18 mouse cellular contexts compared by ENCODE assay signal in the genomic region with DNA sequence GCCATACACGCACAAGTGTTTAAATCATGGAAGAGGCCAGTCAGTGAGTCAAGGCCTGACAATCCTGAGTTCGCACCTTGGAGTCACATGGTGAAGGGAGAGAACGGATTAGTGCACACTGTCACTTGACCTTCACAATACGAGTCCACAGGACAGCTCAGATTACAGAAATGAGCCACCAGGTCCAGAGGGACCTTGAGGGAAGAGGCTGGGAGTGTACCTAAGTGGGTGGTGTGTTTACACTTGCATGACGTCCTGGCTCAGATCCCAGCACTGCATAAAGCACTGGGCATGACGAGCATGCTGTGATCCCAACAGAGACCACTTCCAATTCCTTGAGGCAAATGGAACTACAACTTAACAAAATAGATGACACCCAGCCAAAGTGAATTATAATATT. TPM values are rescaled to one million over a fixed set of nuclear protein-coding genes. Genes with fewer than 3 reads are reported as not detected.
DNase-seq lines count a peak whose midpoint lies in the region; ATAC-seq lines count a peak whose summit lies in the region.
"Had no signal": no experiment of that assay in that cellular context is flagged by ENCODE, and none has a peak within 500 bp of the region (broad histone marks: within the 10 kb centered on the region; RNA-seq: fewer than 3 reads in every experiment).

No protein-coding gene starts in this region.

- H3K9ac ChIP-seq in kidney, embryonic 15.5 days = no peak overlapping the region
- no peak overlapping the region for H3K9ac ChIP-seq in lung, embryonic 16.5 days (ENCODE audit: low read length)
- H3K9ac ChIP-seq: forebrain, embryonic 13.5 days; heart, embryonic 12.5 days had no signal

- H3K9me3 ChIP-seq in kidney, embryonic 15.5 days (replicated peaks) = 0 out of 2 replicates have a peak, but pooled peaks cover 5% of the 10 kb centered on the region
- no peaks in the 10 kb centered on the region for H3K9me3 ChIP-seq in lung, embryonic 16.5 days (ENCODE audit: control insufficient read depth, low read length)
- H3K9me3 ChIP-seq in hindbrain, embryonic 10.5 days = no peaks in the 10 kb centered on the region; the same call in 1 of the 2 replicates
- H3K9me3 ChIP-seq: forebrain, embryonic 13.5 days had no signal

- peaks cover 17% of the 10 kb centered on the region for H3K4me1 ChIP-seq in kidney, embryonic 15.5 days
- peaks cover 11% of the 10 kb centered on the region for H3K4me1 ChIP-seq in lung, embryonic 16.5 days (replicated peaks; ENCODE audit: control insufficient read depth, insufficient read depth, low read length)
- H3K4me1 ChIP-seq in hindbrain, embryonic 10.5 days (replicated peaks) = peaks cover 21% of the 10 kb centered on the region

- peak; percentile 46 to 59 for DNase-seq in adrenal gland, adult (ENCODE audit: inconsistent age in 2 of 2, low spot score in 1 of 2)
- no peak for DNase-seq in adrenal gland, postnatal 4 days (ENCODE audit: low spot score in 2 of 2)
- DNase-seq in kidney, adult 9 months = no peak
- no peak for DNase-seq in lung, postnatal 10 days
- no peak for DNase-seq in hindbrain, embryonic 10.5 days (ENCODE audit: low spot score)
- DNase-seq: cerebellum, adult 2 months; layer of hippocampus, postnatal 36 days; midbrain, embryonic 14.5 days; right cerebral cortex, adult 18-20 months; thymus, postnatal 4 days had no signal

- no peak overlapping the region for H3K4me3 ChIP-seq in kidney, embryonic 15.5 days (replicated peaks)
- no peak overlapping the region for H3K4me3 ChIP-seq in lung, embryonic 16.5 days (ENCODE audit: low read length)
- H3K4me3 ChIP-seq in hindbrain, embryonic 10.5 days = no peak overlapping the region
- H3K4me3 ChIP-seq: forebrain, embryonic 13.5 days; heart, embryonic 12.5 days had no signal

- H3K27ac ChIP-seq in kidney, embryonic 15.5 days = no peak overlapping the region
- no peak overlapping the region for H3K27ac ChIP-seq in lung, embryonic 16.5 days (ENCODE audit: low read length)
- H3K27ac ChIP-seq in hindbrain, embryonic 10.5 days = no peak overlapping the region
- H3K27ac ChIP-seq: forebrain, embryonic 13.5 days; macrophage had no signal

- no peaks in the 10 kb centered on the region for H3K27me3 ChIP-seq in kidney, embryonic 15.5 days
- H3K27me3 ChIP-seq in lung, embryonic 16.5 days (ENCODE audit: control insufficient read depth, insufficient read depth, low read depth, low read length) = no peaks in the 10 kb centered on the region
- H3K27me3 ChIP-seq in hindbrain, embryonic 10.5 days (ENCODE audit: insufficient read depth, poor library complexity, severe bottlenecking) = peaks cover under 1% of the 10 kb centered on the region; the same call in 1 of the 2 replicates
- H3K27me3 ChIP-seq: heart, embryonic 12.5 days; Patski had no signal

- H3K4me2 ChIP-seq in kidney, embryonic 15.5 days = no peak overlapping the region
- no peak overlapping the region for H3K4me2 ChIP-seq in lung, embryonic 16.5 days (ENCODE audit: low read depth, low read length)
- H3K4me2 ChIP-seq: forebrain, embryonic 13.5 days; heart, embryonic 12.5 days had no signal

- WGBS in kidney, embryonic 15.5 days = 36% methylated on average over 6 of the region's 6 CpGs
- WGBS in lung, embryonic 16.5 days = 31% methylated on average over 6 of the region's 6 CpGs
- 78% methylated on average over 6 of the region's 6 CpGs for WGBS in hindbrain, embryonic 10.5 days

- peaks cover 41% of the 10 kb centered on the region for H3K36me3 ChIP-seq in kidney, embryonic 15.5 days
- H3K36me3 ChIP-seq in lung, embryonic 16.5 days (ENCODE audit: control insufficient read depth, insufficient read depth, low read length) = peaks cover 9% of the 10 kb centered on the region
- peaks cover 48% of the 10 kb centered on the region for H3K36me3 ChIP-seq in hindbrain, embryonic 10.5 days

- 0 out of 2 replicates have a peak, but pooled peaks have one; percentile 31 for ATAC-seq in kidney, embryonic 15.5 days (replicated peaks; ENCODE audit: low FRiP score)
- ATAC-seq in lung, embryonic 16.5 days (ENCODE audit: low read depth) = peak; percentile 66
- ATAC-seq in cerebellum, adult (ENCODE audit: insufficient number of reproducible peaks, low FRiP score, low TSS enrichment) = no peak
- ATAC-seq: forebrain, embryonic 13.5 days; inflammation-experienced regulatory T-cells, adult 6 months; Patski had no signal

RNA-seq across cellular contexts. Expression of a gene that starts 15.1 kb away (rescaled TPM):
- 10 to 100 TPM; 12.9 to 14.4 TPM for total RNA-seq in adrenal gland, postnatal 4 days (2021)
- polyA plus RNA-seq in kidney, embryonic 15.5 days (2015; fragmentation: Nextera tagmentation; extraction: Ambion mirVana) = 1.1 and 1.3 TPM in 2 replicates
- polyA plus RNA-seq in lung, embryonic 16.5 days (2015; fragmentation: Nextera tagmentation; extraction: Ambion mirVana) = 0.25 and 0.43 TPM in 2 replicates
- 0.73 and 1.1 TPM in 2 replicates for polyA plus RNA-seq in hindbrain, embryonic 10.5 days (2016; fragmentation: Nextera tagmentation; extraction: Ambion mirVana)
- polyA plus RNA-seq: forebrain, embryonic 13.5 days; inflammation-experienced regulatory T-cells, adult 6 months; macrophage; midbrain, embryonic 14.5 days; Patski had no signal

RNA-seq across cellular contexts. Expression of a gene that starts 33.0 kb away (rescaled TPM):
- total RNA-seq in adrenal gland, postnatal 4 days (2021) = 10 to 100 TPM; 89.0 to 93.6 TPM
- 110 and 114 TPM in 2 replicates for polyA plus RNA-seq in kidney, embryonic 15.5 days (2015; fragmentation: Nextera tagmentation; extraction: Ambion mirVana)
- 96.8 and 108 TPM in 2 replicates for polyA plus RNA-seq in lung, embryonic 16.5 days (2015; fragmentation: Nextera tagmentation; extraction: Ambion mirVana)
- 139 and 141 TPM in 2 replicates for polyA plus RNA-seq in hindbrain, embryonic 10.5 days (2016; fragmentation: Nextera tagmentation; extraction: Ambion mirVana)

Comparison
In these comparisons a context has a peak if more than half of its experiments do, and no peak if none do; other contexts are left out.
1. DNase-seq: peak in adrenal gland, adult (2 of 2); none in adrenal gland, postnatal 4 days (0 of 2), kidney, adult 9 months (single experiment), lung, postnatal 10 days (single experiment) and hindbrain, embryonic 10.5 days (single experiment).